Mouse (Mus musculus) embryonic stem cell, embryonic (primary cell): ENCODE data around the gene Cux1.

Experiments used
- CTCF ChIA-PET, 4 experiments: fragments of 300-600 bp in 2 of 4; fragments of 350-600 bp in 2 of 4; sonication (Branson Sonifier 250); formaldehyde crosslinking; loops; one replicate each; lab custom pipeline; 2022; ENCODE audit warnings: inconsistent platforms in 2 of 4; lab: Charles Lee
- POLR2A ChIA-PET, 4 experiments: fragments of 300-600 bp in 2 of 4; fragments of 350-600 bp in 2 of 4; sonication (Branson Sonifier 250); formaldehyde crosslinking; loops; one replicate each; lab custom pipeline; 2022; ENCODE audit warnings: antibody characterized with exemption in 4 of 4, inconsistent platforms in 1 of 4; lab: Charles Lee

Cux1 gene

DNA sequence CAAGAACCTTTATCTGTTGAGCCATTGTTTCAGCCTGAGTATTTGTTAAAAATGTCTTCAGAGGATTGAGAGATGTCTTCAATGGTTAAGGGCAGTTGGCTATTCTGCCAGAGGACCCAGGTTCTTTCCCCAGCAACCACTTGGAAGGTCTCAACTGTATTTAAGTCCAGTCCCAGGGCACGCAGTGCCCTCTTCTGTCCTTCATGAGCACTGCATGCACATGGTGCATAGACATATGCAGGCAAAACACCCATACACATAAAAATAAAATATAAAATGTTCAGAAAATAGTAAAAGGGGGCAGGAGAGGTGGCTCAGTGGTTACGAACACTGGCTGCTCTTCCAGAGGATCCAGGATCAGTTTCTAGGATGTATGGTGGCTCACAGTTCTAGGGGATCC, 239.6 kb downstream of the Cux1 start:
- ChIA-PET POLR2A (interaction anchor here in 1 of 4 experiments (0.7 kb wide), 1 partner anchor 49 kb away, joined by 3 read pairs; no protein-coding TSS in a partner anchor), CTCF (no interaction called here)

DNA sequence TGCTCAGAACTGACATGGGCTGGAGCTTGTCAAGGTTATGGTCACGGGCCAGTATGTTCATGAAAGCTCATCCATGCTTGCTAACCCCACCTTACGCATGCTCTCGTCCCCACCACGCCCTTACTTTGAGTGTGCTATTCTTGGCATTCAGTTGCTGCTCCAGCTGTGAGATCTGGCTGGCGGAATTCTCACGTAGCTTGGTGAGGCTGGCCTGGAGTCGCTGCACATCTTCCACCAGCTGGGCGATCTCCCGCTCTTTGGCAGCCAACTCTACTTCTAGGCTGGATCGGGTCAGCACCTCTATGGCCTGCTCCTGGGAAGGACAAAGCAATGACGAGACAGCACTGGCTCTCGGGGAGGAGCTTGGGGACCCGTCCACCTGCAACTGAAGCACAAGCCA, 240.7 kb downstream of the Cux1 start:
- ChIA-PET POLR2A (interaction anchor here in 2 of 4 experiments (0.5 to 1.7 kb wide), 3 partner anchors 11 to 239 kb away, joined by 3 to 7 read pairs (median 3); no protein-coding TSS in a partner anchor), CTCF (interaction anchor here (0.6 to 1.2 kb wide), 6 partner anchors 19 to 427 kb away, joined by 3 to 10 read pairs (median 4); no protein-coding TSS in a partner anchor)

DNA sequence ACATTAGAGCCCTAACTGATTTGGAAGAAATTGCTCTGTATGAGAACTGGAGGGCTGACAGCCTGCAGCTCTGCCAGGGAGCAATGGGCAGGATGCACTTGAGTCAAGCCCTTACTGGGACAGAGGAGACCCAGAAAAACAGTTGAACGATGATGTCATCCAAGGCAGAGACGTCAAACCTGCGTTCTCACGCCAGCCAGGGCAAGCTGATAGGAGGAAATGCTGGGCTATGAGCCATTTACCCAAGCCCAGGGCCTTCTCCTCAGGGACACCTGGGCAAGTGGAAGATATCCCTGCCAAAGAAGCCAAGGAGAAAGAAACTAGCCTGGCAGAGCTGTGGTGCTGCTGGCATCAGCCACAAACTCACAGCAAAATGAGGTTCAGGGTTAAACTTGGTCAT, 242.8 kb downstream of the Cux1 start:
- ChIA-PET POLR2A (interaction anchor here in 1 of 4 experiments (1.1 kb wide), 1 partner anchor 10 kb away, joined by 3 read pairs; no protein-coding TSS in a partner anchor), CTCF (no interaction called here)

DNA sequence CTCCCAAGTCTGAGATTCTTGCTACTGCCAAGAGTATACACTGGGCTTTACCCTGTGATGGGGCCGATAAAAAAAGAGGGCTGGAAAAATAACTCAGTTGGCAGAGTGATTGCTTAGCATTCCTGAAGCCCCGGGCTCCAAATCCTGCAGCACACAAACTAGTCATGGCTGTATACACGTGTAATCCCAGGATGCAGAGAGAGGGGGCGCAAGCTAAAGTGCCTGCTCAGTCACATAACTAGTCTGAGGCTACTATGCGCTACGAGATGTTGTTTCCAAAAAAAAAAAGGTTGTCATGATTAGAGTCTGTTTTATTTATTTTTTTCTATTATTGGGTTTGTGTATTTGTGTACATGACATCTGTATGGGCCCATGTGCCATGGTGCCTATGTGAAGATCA, 245.9 kb downstream of the Cux1 start:
- CTCF ChIA-PET: interaction anchor here in 3 of 4 experiments (0.5 to 1.7 kb wide), 9 partner anchors 9 to 400 kb away, joined by 3 to 6 read pairs (median 3); no protein-coding TSS in a partner anchor
- POLR2A ChIA-PET: interaction anchor here in 1 of 4 experiments (0.6 to 1.6 kb wide), 2 partner anchors 10 to 154 kb away, joined by 4 to 6 read pairs; no protein-coding TSS in a partner anchor

DNA sequence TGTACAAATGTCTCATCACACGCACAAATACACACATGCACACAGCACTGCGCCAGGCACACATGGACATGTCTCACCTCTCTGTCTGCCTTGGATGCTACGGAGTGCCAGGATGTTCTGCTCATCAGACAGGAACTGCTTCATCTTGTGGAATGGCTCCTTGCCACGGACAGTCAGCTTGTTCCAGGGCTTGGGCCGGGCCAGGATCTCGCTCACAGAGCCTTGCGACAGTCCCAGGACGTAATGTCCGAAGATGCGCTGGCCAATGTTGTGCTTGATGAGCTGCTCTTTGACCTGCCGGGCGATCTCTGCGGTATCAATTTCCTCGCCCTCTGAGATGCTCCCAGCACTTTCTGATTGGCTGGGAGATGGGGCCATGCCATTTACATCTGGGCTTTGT, 254.7 kb downstream of the Cux1 start:
- POLR2A ChIA-PET: interaction anchor here in 1 of 4 experiments (0.9 to 1.8 kb wide), 5 partner anchors 9 to 178 kb away, joined by 3 to 5 read pairs (median 4); no protein-coding TSS in a partner anchor
- CTCF ChIA-PET: interaction anchor here in 2 of 4 experiments (1.4 kb wide), 2 partner anchors 9 to 10 kb away, joined by 3 to 5 read pairs; no protein-coding TSS in a partner anchor

DNA sequence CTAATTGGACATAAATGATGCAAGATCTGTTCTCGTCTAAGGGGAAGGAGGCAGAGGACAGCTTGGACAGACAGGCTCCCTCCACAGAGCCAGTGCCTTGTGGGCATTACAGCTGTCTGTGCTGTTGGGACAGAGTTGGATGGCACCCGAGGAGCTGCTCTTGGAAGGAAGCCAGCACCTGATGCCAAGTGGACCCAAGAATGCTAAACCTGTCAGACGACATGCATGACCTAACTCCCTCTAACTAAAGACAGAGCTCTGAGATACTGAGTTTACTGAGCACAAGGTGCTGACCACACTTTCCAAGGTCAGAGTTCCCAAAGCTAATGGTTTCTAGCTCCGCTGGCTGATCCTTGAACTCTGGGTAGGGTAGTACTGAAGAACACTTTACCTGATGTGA, 255.1 kb downstream of the Cux1 start:
- ChIA-PET CTCF (interaction anchor here in 2 of 4 experiments (1.4 kb wide), 2 partner anchors 9 to 10 kb away, joined by 3 to 5 read pairs; no protein-coding TSS in a partner anchor), POLR2A (interaction anchor here in 1 of 4 experiments (1.0 to 1.8 kb wide), 5 partner anchors 9 to 30 kb away, joined by 3 to 5 read pairs (median 4); no protein-coding TSS in a partner anchor)

DNA sequence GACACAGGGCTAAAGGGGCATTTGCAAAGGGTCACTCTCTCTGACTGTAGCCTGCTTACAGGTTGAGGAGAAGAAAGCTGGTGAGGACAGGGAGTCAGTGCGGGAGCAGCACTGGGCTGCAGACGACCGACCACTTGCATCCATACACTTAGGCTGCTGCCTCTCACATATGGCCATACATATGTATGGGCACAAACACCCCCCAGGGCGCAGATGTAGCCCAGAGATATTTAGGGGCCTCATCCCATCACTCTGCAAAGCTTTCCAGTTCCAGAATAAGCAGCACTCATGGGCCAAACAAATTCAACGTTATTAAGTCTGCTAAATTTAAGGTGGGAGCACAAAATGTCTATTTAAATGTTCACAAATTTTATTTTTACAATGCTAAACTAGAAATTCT, 261.0 kb downstream of the Cux1 start:
- ChIA-PET CTCF (interaction anchor here in 1 of 4 experiments (0.5 kb wide), 1 partner anchor 262 kb away, joined by 4 read pairs; no protein-coding TSS in a partner anchor), POLR2A (no interaction called here)

DNA sequence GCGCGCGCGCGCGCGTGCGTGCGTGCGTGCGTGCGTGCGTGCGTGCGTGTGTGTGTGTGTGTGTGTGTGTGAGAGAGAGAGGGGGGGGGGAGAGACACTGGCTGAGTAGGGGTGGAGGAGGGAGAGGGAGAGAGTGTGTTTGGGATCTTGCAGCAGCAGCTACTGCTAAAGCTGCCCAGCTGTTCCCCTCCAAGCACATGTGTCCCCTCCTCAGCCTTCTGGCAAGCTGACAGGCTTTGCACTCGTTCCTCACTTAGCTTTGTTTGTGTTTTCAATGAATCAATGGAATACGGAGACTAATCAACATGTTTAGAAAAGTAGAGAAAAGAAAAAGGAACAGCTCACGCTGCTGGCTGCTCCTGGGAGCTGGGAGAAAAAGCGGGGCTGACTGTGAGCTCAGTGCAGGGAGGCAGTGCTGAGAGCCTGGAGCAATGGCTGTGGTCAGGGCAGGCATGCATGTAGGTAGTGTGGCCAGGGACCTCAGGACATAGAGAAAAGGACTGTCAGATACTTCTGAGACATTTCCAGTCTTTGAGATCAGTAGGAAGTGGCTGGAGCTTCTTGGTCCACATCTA, 263.8 kb downstream of the Cux1 start:
- ChIA-PET CTCF (interaction anchor here in 1 of 4 experiments (0.7 kb wide), 1 partner anchor 202 kb away, joined by 3 read pairs; no protein-coding TSS in a partner anchor), POLR2A (interaction anchor here in 2 of 4 experiments (0.7 to 1.9 kb wide), 4 partner anchors 10 to 92 kb away, joined by 3 to 5 read pairs (median 4); no protein-coding TSS in a partner anchor)

DNA sequence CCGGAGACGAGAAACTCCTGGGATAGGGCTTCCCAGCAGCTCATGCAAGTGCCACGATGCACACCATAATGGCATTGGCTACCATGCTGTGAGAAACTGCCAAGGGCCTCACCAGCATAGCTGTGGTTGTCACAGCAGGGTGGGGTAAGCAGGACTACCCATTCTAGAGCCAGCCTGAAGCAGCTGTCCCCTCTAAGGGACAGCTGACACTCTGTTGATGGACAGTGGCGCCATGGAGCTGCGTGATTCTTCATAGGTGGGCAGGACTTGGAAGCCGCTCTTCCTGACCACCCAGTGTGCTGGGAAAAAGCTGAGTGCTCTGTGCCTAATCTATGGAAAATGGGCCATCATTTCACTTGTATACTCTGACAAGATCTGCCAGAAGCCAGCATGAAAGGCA, 266.4 kb downstream of the Cux1 start:
- CTCF ChIA-PET: no interaction called here

DNA sequence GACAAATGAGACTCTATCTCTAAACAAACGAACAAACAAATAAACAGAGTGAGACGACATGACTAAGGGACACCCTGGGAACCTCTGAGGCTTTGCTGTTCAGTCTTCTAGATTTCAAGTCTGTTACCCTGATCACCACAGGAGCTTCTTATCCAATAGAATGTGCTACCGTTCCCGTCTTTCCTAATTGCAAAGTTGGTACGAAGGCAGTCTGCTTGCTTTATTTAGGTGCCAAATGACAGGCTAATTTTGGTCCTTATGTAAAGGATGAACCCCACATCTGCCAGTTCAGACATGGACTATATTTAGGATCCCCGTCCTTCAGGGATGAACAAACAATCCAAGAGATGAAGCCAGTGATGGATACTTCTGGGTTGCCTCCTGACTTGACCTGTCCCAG, 269.6 kb downstream of the Cux1 start:
- POLR2A ChIA-PET: interaction anchor here in 1 of 4 experiments (1.4 kb wide), 1 partner anchor 11 kb away, joined by 3 read pairs; no protein-coding TSS in a partner anchor
- CTCF ChIA-PET: no interaction called here

More for the DNA sequence above, 266.4 kb downstream of the Cux1 start:
- POLR2A ChIA-PET: interaction anchor here in 1 of 4 experiments (0.6 kb wide), 1 partner anchor 260 kb away, joined by 4 read pairs; no protein-coding TSS in a partner anchor

DNA sequence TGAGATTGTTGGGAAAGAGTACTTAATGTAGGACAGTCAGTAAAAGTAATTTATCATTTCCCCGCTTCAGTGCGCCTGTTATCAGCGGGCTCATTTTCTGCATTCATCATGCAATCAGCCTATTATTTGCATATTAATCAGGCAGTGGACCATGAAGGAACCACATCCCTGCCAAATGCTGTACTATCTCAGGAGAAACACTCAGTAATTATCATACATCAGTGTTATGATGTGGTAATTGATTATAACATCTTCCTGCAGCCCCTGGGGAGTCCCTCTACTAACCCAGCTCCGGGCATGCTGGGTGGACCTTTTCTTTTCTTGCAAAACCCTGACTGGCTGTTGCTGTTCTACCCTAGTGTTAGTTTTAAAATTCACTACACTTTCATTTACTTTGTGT, 270.4 kb downstream of the Cux1 start:
- ChIA-PET POLR2A (interaction anchor here in 1 of 4 experiments (1.4 kb wide), 1 partner anchor 11 kb away, joined by 3 read pairs; no protein-coding TSS in a partner anchor), CTCF (no interaction called here)

DNA sequence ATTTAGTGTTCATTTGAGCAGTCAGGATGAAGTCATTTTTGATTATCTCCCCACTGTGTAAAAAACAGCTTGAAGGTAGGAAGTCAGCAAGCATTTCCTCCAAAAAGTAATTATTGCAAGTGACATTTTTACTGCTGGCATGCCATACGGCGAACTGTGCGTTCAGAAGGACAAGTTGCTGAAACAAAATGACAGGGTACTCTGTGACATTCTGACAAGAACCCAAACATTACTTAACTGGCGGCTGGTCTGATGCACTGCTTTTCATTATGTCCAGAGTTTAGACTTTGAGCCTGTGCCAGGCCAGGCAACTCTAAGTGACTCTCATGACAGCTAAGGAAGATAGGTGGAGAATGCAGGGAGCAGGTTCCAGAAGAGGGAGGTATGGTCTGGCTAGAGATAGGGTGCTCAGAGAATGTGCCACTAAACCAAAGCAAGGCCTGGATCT, 274.3 kb downstream of the Cux1 start:
- ChIA-PET POLR2A (no interaction called here), CTCF (interaction anchor here in 2 of 4 experiments (1.0 to 1.4 kb wide), 2 partner anchors 11 kb away, joined by 3 read pairs; no protein-coding TSS in a partner anchor)

DNA sequence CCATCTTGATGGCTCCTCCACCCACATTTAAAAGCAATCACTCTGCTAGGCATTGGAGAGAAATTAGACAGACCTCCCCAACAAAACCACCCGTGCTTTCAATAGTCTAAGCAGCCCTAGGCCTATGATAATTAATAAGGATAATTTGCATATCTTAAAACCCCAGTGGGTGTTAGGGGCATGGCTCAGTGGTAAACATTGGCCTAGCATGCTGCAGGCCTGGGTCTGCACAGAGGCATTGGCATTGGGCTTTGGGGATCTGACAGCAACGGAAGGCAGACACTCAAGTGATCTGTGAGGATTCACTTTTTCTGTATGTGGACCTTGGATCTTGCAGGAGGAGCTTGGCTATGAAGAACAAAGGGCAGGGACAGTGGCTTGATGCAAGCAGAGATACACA, 274.9 kb downstream of the Cux1 start:
- CTCF ChIA-PET: no interaction called here
- POLR2A ChIA-PET: no interaction called here

DNA sequence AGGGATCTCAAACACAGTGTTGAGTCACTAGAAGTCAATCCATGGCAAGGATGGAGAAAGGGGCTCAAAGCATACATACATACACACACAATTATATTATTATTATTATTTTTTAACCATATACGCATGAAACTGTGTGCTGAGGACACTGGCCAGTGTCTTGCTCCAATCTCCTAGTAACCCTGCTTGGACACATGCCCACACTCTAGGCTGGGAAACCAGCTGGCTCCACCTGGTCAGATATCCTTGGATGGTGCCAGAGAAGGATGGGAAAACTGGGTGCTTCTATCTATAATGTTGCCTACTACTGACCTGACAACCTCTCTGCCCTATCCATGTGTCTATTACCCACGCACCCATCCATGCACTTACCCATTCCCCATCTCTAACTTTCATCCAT, 275.7 kb downstream of the Cux1 start:
- POLR2A ChIA-PET: no interaction called here
- CTCF ChIA-PET: no interaction called here

DNA sequence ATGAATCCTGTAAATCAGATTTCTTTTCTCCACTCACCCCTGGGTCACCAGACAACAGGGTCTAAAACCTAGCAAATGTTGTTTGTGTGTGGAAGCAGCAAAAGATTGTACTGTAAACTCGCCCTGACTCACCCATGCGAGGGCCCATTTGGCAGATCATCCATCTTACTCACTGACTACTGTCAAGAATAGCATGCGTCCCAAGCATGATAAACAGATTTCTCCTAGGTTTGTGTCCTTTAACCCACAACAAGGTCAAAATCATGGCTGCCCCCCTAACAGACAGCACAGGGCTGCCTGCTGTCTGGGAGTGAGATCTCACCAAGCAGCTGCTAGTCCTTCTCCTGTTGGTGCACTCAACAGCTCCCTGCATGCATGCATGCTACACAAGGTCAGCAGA, 277.5 kb downstream of the Cux1 start:
- POLR2A ChIA-PET: interaction anchor here in 2 of 4 experiments (0.6 to 1.5 kb wide), 3 partner anchors 183 to 270 kb away, joined by 3 read pairs; no protein-coding TSS in a partner anchor

DNA sequence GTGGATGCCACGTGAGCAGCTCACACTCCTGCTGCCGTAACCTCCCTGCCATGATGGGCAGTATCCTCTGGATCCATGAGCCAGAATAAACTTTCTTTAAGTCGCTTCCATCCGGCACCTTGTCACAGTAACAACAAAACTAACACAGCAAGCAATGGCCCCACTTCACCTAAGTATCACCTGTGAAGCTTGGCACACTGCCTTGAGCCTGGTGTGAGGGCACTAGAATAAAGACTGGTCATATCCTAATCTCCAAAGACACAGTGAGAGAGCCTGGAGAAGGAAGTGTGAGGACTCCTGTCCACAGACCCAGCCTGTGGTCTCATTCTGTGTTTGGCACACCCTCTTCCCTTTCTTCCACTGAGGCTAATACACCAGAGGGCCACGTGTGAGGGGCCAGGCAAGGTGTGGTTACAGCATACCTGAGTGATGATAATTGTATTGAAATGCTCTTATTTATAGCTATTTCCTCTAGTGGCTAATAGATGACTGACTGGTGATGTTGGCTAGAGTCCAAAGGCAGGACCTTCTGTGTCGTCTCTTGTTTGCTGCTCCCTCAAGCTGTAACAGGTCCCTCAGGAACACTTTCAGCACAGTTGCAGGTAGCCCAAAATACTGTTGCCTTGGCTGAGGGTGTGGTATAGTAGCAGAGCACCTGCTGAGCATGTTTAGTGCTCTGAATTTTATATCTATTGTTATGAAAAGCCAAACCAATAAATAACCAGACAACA, 278.8 kb downstream of the Cux1 start:
- ChIA-PET CTCF (interaction anchor here in 2 of 4 experiments (0.5 to 1.3 kb wide), 3 partner anchors 35 to 73 kb away, joined by 3 to 4 read pairs (median 3); no protein-coding TSS in a partner anchor), POLR2A (interaction anchor here in 2 of 4 experiments (0.6 to 1.5 kb wide), 3 partner anchors 177 to 235 kb away, joined by 3 read pairs; no protein-coding TSS in a partner anchor)

More for the DNA sequence above, 277.5 kb downstream of the Cux1 start:
- CTCF ChIA-PET: no interaction called here

DNA sequence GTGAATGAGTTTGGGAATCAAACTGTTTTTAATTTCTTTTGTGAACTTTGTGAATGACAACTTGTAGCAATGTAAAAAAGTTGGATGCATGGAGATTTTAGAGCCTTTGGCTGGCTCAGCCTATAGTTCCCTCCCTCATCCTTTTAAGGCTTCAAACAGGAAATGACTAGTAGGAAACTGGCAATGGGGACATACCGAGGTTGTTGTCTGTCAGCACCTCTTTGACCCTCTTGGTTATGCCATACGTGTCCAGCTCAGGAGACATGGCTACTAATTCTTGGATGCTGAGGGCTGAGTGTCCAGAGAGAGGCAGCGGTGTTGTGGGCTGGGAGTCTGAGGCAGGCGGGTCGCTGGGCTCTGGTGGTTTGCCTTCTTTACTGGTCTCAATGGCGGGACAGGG, 280.7 kb downstream of the Cux1 start:
- POLR2A ChIA-PET: interaction anchor here in 1 of 4 experiments (0.6 kb wide), 1 partner anchor 731 kb away, joined by 3 read pairs; no protein-coding TSS in a partner anchor
- CTCF ChIA-PET: interaction anchor here in 1 of 4 experiments (0.6 kb wide), 1 partner anchor 480 kb away, joined by 6 read pairs; no protein-coding TSS in a partner anchor

DNA sequence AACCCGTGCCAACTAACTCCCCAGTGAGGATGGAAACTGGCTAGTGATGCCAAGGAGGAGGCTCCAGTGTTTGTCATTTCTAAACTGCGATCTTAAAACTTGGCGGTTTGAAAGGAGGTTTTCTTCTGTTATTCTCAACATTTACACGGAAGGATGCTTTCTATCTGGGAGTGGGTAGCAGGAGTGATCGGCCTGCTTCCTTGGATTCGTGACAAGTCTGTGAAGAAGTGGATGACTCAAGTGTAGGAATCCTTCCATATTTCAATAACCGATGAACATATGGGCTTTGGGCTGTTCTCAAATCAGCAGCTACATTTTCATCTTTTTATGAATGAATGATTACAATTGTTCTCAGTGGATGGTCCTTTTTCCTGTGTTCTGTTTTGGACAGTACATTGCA, 282.2 kb downstream of the Cux1 start:
- POLR2A ChIA-PET: interaction anchor here in 2 of 4 experiments (0.7 to 1.3 kb wide), 3 partner anchors 10 to 92 kb away, joined by 3 read pairs; no protein-coding TSS in a partner anchor
- CTCF ChIA-PET: interaction anchor here in 2 of 4 experiments (1.0 to 1.4 kb wide), 2 partner anchors 36 to 338 kb away, joined by 3 to 4 read pairs; no protein-coding TSS in a partner anchor
